Mouse (Mus musculus): Measurements from ENCODE around the gene Syt2. TPM values are rescaled to one million over a fixed set of nuclear protein-coding genes. Genes with fewer than 3 reads are reported as not detected.

The Syt2 gene
- 0.47 TPM for polyA plus RNA-seq (2014; fragmentation: Illumina TruSeq; extraction: RNeasy Lipid Tissue Mini Kit (QIAGEN cat#74804); ENCODE audit: low read depth, low replicate concordance)

DNA sequence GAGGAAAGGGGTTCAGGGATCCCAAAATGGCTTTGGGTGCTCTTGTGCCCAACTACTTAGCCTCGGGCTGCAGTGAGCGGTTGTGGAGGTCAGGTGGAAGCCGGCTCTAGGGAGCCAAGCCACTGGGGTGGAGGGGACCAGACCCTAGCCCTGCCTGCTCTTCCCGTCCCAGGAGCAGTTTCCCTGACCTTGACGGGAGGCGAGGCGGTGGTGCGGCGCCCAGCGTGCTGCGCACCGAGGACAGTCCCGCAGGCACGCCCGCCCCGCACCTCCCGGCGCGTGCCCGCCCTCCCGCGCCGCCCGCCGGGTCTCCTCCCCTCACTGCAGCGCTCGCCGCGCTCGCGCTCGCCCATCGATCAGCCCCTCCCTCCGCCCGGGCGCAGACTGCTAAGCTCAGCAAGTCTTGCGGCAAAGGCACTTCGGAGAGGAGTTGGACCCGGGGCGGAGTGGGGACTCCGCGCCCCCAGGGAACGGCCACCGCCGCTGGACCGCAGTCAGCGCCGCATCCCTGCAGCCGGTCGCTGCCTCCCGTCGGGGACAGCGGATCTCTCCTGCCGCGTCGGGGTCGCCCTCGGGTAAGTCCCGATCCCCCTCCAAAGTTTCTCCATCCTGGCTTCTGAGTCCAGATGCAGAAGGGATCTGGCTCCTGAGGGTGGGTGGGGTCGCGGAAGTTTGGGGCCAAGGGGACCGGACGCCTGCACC, at the start of gene Syt2:
Gene Syt2 (plus strand): TSS at position 417 of the 702 bp plus-strand sequence.

Other genes with a start within 250 kb of the Syt2 start
- gene Cyb5r1, start 241.1 kb upstream of the Syt2 start, polyA plus RNA-seq (2014; fragmentation: Illumina TruSeq; extraction: RNeasy Lipid Tissue Mini Kit (QIAGEN cat#74804); ENCODE audit: low read depth, low replicate concordance): 8.3 TPM
- 74.6 TPM for gene Adipor1, start 231.3 kb upstream of the Syt2 start, polyA plus RNA-seq (2014; fragmentation: Illumina TruSeq; extraction: RNeasy Lipid Tissue Mini Kit (QIAGEN cat#74804); ENCODE audit: low read depth, low replicate concordance)
- 25.7 TPM for gene Klhl12, start 191.1 kb upstream of the Syt2 start, polyA plus RNA-seq (2014; fragmentation: Illumina TruSeq; extraction: RNeasy Lipid Tissue Mini Kit (QIAGEN cat#74804); ENCODE audit: low read depth, low replicate concordance)
- 37.3 TPM for gene Rabif, start 152.0 kb upstream of the Syt2 start, polyA plus RNA-seq (2014; fragmentation: Illumina TruSeq; extraction: RNeasy Lipid Tissue Mini Kit (QIAGEN cat#74804); ENCODE audit: low read depth, low replicate concordance)
- gene Mgat4e, start 97.0 kb upstream of the Syt2 start, polyA plus RNA-seq (2014; fragmentation: Illumina TruSeq; extraction: RNeasy Lipid Tissue Mini Kit (QIAGEN cat#74804); ENCODE audit: low read depth, low replicate concordance): not detected
- 20.2 TPM for gene Kdm5b, start 86.5 kb upstream of the Syt2 start, polyA plus RNA-seq (2014; fragmentation: Illumina TruSeq; extraction: RNeasy Lipid Tissue Mini Kit (QIAGEN cat#74804); ENCODE audit: low read depth, low replicate concordance)